Mouse (Mus musculus) C2C12 (cell line): ENCODE data around the gene Nceh1. TPM values are rescaled to one million over a fixed set of nuclear protein-coding genes. Genes with fewer than 3 reads are reported as not detected.

Source experiments
- H3K27me3 ChIP-seq: one replicate; pipeline ENCODE4 v1.6.1; 2011; ENCODE audit not compliant: control insufficient read depth, insufficient read depth, insufficient read length
- H3K36me3 ChIP-seq: one replicate; pipeline ENCODE4 v1.6.1; 2011; ENCODE audit not compliant: control insufficient read depth, insufficient read depth
- H3K4me3 ChIP-seq: one replicate; pipeline ENCODE4 v1.5.1; 2011; ENCODE audit warnings: mild to moderate bottlenecking, control low read depth; ENCODE audit not compliant: poor library complexity, insufficient read depth, severe bottlenecking
- H3K79me2 ChIP-seq: one replicate; pipeline ENCODE4 v1.6.1; 2011; ENCODE audit not compliant: control insufficient read depth, insufficient read depth
- H3K79me3 ChIP-seq: one replicate; pipeline ENCODE4 v1.6.1; 2011; ENCODE audit warnings: low read depth, control low read depth
- H3ac ChIP-seq: one replicate; pipeline ENCODE3; 2011; ENCODE audit warnings: low read depth; ENCODE audit not compliant: control insufficient read depth, insufficient read length
- CEBPB ChIP-seq: IDR thresholded peaks from one replicate; pipeline ENCODE4 v1.6.1; 2011; ENCODE audit warnings: low read depth, mild to moderate bottlenecking, control low read depth, moderate library complexity
- CTCF ChIP-seq: IDR thresholded peaks from one replicate; pipeline ENCODE4 v1.5.1; 2011; ENCODE audit not compliant: control insufficient read depth, insufficient read depth, insufficient read length
- FOSL1 ChIP-seq: IDR thresholded peaks from one replicate; pipeline ENCODE4 v1.8.0; 2011; ENCODE audit warnings: mild to moderate bottlenecking, low read length; ENCODE audit not compliant: poor library complexity, insufficient read depth, severe bottlenecking
- MAX ChIP-seq: IDR thresholded peaks from one replicate; pipeline ENCODE4 v1.6.1; 2011; ENCODE audit warnings: mild to moderate bottlenecking, control low read depth
- MYOD1 ChIP-seq: IDR thresholded peaks from one replicate; pipeline ENCODE4 v1.6.1; 2011; ENCODE audit warnings: low read depth; ENCODE audit not compliant: control insufficient read depth, insufficient read length
- MYOG ChIP-seq: IDR thresholded peaks from one replicate; pipeline ENCODE4 v1.6.1; 2011; ENCODE audit not compliant: control insufficient read depth, insufficient read length; ENCODE audit errors: extremely low read depth
- USF1 ChIP-seq: IDR thresholded peaks from one replicate; pipeline ENCODE4 v1.6.1; 2011; ENCODE audit warnings: low read depth, mild to moderate bottlenecking, control low read depth, moderate library complexity
- polyA plus RNA-seq: library from polyadenylated mRNA; unstranded; fragments of >200 nt; fragmentation: generic; extraction: Trizol; gene quantifications from one replicate; pipeline ENCODE4 v1.2.1, GENCODE M21; 2012; ENCODE audit warnings: missing spikeins

The Nceh1 gene
- polyA plus RNA-seq, 1 experiment = 8.3 TPM

GRCm38 (mm10) chr3:27311475-27311874, 128.7 kb downstream of the Nceh1 start:
- H3K27me3 ChIP-seq = no peaks in the 10 kb centered on the region
- no peak overlapping the region for H3ac ChIP-seq
- H3K79me3 ChIP-seq = no peaks in the 10 kb centered on the region
- no peaks in the 10 kb centered on the region for H3K36me3 ChIP-seq
- H3K4me3 ChIP-seq = no peak overlapping the region
- H3K79me2 ChIP-seq = no peaks in the 10 kb centered on the region
- TF ChIP-seq MYOG (no peak), CEBPB (no peak)

- no peak for TF ChIP-seq MYOG
- no peak for TF ChIP-seq FOSL1
- no peak for TF ChIP-seq MYOD1
- no peak for TF ChIP-seq CTCF
- TF ChIP-seq USF1 = no peak
- no peak for TF ChIP-seq MAX
- no peak for TF ChIP-seq CEBPB
- Histone ChIP-seq H3K4me3 (no peak overlapping the region), H3K79me2 (no peaks in the 10 kb centered on the region), H3K79me3 (no peaks in the 10 kb centered on the region), H3K27me3 (no peaks in the 10 kb centered on the region), H3K36me3 (no peaks in the 10 kb centered on the region), H3ac (no peak overlapping the region)
Measured at GRCm38 (mm10) chr3:27314506-27315164, 131.9 kb downstream of the Nceh1 start.

GRCm38 (mm10) chr3:27316559-27317287, 134.0 kb downstream of the Nceh1 start, which contains the start of gene Tnfsf10:
Tnfsf10 (plus strand) TSS chr3:27317028.
- TF ChIP-seq CEBPB (no peak), USF1 (no peak), MYOD1 (no peak)
- H3K79me3 ChIP-seq = no peaks in the 10 kb centered on the region
- no peak within 1 kb of the TSS for H3K4me3 ChIP-seq
- no peaks in the 10 kb centered on the region for H3K36me3 ChIP-seq
- no peaks in the 10 kb centered on the region for H3K79me2 ChIP-seq
- no peaks in the 10 kb centered on the region for H3K27me3 ChIP-seq
- no peak within 1 kb of the TSS for H3ac ChIP-seq

- no peaks in the 10 kb centered on the region for H3K79me3 ChIP-seq
- no peaks in the 10 kb centered on the region for H3K79me2 ChIP-seq
- H3ac ChIP-seq = no peak overlapping the region
- H3K27me3 ChIP-seq = peaks cover under 1% of the 10 kb centered on the region
- TF ChIP-seq CEBPB = no peak
- no peak for TF ChIP-seq MYOD1
- no peak for TF ChIP-seq MAX
- no peak for TF ChIP-seq MYOG
- no peak for TF ChIP-seq USF1
- no peaks in the 10 kb centered on the region for H3K36me3 ChIP-seq
- H3K4me3 ChIP-seq = no peak overlapping the region
Measured at GRCm38 (mm10) chr3:27317288-27318024, 134.7 kb downstream of the Nceh1 start.

- Histone ChIP-seq H3K79me3 (no peaks in the 10 kb centered on the region), H3K79me2 (no peaks in the 10 kb centered on the region), H3K36me3 (no peaks in the 10 kb centered on the region), H3ac (no peak overlapping the region), H3K4me3 (no peak overlapping the region), H3K27me3 (peaks cover 4% of the 10 kb centered on the region)
- TF ChIP-seq USF1 = no peak
- TF ChIP-seq MAX = no peak
- no peak for TF ChIP-seq FOSL1
- no peak for TF ChIP-seq CEBPB
- no peak for TF ChIP-seq CTCF
- TF ChIP-seq MYOG = no peak
- no peak for TF ChIP-seq MYOD1
Measured at GRCm38 (mm10) chr3:27319650-27320049, 136.9 kb downstream of the Nceh1 start.
